Mouse (Mus musculus) hindbrain, embryonic 11.5 days (tissue): ENCODE measurements around the gene Atp10b. TPM values are rescaled to one million over a fixed set of nuclear protein-coding genes. Genes with fewer than 3 reads are reported as not detected.

Source experiments
- polyA plus RNA-seq: library from polyadenylated mRNA; unstranded; fragments of >200 nt; fragmentation: Nextera tagmentation; extraction: Ambion mirVana; gene quantifications from 2 replicates; pipeline ENCODE4 v1.2.1, GENCODE M21; 2014

The Atp10b gene
- polyA plus RNA-seq, 1 experiment from 2014 or later: 0.71 TPM

Other genes starting within 250 kb of the Atp10b start
- not detected in 2 replicates for gene Gm9972, start 114.1 kb upstream of the Atp10b start, polyA plus RNA-seq